Mouse (Mus musculus): Measurements from ENCODE around the gene Pofut2. TPM values are rescaled to one million over a fixed set of nuclear protein-coding genes. Genes with fewer than 3 reads are reported as not detected.

Gene Pofut2
- total RNA-seq, 2 experiments from 2014 or later = 69.1 to 71.0 TPM

DNA sequence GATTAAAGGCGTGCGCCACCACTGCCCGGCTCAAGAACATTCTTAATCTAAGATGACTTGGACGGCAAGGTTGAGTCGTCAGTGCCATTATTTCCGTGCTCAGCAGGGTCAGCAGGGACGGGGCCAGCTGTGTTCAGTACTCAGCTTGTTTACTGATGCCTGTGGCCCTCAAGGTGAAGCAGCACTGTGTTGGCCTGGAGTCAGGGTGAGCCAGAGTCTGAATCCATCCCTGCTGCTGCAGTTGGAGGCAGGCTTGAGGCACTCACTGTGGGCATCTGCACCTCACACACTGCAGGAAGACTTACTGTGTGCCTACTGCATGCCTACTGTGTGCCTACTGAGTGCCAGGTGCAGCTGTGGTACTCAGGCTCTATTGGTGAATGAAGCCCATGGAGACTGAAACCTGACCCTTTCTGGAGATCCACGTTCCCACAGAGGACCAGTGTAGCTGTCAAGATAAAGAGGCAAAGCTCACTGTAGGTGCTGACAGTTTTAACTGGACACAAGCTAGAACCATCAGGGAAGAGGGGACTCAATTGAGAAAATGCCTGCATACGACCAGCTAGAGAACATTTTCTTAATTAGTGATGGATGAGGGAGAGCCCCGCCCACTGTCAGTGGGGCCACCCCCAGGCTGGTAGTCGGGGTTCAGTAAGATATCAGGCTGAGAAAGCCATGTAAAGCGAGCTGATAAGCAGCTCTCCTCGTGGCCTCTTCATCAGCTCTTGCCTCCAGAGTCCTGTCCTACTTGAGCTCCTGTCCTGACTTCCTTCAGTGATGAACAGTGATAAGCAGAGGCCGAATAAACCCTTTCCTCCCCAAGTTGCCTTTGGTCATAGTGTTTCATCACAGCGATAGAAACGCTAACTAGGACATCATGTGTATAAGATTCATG is 26.9 kb upstream of the Pofut2 start:
- no peak for DNase-seq

DNA sequence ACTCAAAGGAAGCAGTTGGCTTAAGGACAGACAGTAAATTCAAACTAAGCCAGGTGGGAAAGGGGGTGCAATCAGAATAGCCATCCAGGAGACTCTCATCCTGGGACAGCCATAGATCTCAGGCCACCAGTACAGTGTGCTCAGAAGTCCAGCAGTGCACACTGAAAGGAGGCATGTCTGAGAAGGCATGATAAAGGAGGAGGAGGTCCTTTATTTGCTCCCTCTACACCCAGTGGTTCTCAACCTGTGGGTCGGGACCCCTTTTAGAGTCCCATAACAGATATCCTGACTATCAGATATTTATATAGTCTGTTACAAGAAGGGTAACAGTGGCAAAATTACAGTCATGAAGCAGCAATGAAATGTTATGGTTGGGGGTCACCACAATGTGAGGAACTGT is 25.8 kb upstream of the Pofut2 start:
- DNase-seq = no peak

DNA sequence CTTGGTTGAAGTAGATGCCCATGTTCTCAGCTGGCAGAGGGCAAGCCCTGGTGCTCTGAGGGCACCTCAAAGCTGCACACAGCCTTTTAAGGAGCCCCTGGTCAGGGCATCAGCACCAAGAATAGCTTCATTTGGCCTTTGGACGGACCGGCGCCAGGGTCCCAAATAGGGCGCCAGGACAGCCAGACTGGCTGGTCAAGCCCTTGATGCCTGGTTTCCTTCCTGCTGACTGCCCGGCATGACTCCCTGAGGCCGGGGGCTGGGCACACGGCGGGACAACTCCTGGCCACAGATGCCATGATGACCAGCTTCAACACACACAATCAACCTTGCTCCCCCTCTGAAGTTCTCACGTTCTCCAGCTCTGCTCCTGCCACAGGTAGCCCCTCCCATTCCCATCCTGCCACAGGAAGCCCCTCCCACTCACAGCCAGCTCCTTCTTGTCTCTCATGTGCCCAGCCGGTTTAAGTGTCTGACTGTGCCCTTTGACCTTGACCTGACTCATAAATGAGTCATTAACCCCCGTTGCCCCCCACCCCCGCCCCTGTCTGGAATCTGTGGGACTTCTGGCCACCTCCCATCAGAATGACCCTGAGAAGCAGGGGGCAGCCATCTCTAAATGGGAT is 23.9 kb upstream of the Pofut2 start:
- no peak for DNase-seq

DNA sequence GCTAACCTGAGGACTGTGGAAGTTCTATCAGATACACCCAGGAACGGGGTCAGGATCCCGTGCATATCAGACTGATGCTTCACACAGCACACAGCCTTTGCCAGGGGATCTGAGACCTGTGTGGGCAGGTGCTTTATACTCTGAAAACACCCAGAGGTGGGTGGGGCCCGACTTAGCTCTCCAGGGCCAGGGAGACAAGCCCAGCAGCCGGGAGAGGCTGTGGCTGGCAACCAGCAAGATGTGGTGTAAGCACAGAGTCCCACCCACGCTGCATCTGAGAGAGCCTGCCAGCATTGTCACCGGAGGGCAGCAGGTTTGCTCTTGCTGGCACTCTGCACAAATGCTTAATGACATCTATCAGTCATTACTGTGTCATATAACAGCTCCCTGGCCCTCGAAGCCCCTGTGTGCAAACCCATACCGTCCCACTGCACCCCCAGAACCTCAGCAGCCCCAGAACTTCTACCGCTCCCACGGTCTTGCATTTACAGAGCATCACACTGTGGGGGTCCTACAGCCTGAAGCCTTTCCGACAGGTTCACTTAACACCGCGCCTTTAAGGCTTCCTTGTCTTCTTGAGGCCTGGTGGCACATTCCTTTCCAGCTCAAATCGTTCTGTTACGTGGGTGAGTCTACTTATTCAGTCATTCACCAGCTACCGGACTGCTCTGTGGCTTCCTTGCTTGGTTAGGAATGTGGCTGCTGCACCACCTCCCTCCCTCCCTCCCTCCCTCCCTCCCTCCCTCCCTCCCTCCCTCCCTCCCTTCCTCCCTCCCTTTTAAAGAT is 21.0 kb upstream of the Pofut2 start:
- DNase-seq = no peak

DNA sequence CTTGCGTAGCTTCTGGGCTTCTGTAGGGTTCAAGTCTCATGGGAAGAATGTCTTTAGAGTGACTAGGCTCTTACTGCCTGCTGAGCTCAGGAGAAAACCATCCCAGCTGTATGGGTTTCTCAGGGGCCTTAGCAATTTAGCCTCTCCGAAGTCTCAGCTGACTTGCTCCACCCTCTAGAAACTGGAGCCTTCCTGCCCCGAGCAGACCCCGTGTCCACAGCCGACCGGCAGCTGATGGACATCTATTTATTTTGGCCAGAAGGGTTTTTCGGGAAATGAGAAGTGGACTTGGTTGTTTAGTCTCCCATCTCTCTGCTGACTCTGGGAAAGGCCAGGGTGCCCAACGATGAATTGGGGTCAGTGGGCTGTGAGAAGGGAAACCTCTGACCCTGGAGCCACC is 18.3 kb upstream of the Pofut2 start:
- DNase-seq = no peak

DNA sequence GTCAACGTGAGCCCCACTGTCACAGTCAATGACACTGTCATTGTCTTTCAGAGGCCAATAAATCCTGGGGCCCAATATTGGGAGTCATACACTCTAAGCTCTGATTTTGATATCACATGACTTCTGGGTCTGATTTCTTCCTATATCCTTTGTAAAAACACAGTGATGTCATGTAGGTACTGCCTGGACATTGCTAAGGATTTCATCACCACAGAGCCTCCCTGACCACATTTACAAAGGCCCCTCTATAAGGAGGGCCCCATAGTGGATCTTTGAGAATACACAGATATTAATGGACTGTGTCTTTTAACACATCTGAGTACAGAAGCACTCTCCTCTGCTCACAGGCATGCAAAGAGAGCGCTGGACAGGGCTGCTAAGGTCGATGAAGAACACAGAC is 16.6 kb upstream of the Pofut2 start:
- no peak for DNase-seq

DNA sequence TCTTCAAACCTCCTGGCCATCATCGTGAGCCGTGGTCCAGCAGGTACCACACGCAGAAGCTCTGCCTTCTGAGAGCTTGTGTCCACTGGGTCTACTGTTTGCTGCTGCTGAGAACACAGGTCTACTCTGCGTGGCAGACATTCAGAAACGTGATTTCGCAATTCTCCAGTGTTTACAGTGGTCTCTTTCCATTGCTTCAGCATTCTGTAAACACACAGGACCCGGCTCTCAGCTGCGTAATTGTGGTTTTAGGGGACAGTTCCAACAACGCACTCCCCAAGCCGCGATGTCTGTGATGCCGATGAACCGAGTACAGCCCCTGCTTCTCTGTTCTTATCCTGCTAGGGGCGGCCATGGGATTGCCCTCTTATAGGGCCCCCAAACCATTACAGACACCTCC is 16.1 kb upstream of the Pofut2 start:
- DNase-seq = no peak

DNA sequence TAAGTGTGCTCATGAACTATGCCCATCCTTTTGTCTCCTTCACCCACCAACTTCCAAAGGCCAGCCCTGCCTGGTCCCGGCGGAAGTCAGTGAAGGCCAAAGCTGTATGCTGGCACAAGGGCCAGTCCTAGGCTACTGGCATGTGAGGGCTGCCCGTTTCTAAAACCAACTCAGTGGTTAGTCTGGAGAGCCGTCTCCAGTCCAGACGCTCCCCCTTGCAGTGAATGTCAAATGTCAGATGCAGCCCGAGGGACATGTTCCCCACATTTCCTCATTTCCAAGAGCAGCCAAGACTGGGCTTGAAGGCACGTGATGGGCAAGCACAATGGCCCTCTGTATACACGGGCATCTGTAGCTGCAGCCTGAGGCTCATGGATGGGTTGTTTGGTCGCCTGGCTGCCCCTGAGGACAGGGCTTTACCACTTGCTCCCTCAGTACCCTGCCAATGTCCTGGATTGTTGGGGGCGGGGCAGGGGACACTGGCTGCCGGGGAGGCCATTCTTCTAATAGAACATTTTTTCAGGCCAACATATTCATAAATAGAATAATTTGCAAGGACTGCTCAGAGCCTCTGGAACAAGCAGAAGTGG is 15.4 kb upstream of the Pofut2 start:
- DNase-seq = no peak

DNA sequence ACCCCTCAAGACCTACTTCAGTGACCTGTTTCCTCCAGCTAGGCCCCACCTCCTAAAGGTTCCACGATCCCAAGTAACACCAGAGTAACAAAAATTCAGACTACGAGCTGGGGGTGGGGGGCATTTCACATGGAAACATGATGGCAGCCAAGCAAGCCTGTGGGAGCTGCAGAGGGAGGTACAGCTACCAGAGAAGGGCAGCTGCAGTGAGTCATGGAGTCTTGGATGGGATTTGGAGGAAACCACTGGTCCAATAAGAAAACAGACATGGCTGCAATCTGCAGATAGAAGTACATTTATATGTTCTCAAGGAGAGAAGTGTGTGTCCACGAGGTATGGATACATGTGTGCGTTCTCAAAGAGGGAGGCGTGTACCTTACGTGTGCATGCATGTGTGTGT is 14.2 kb upstream of the Pofut2 start:
- no peak for DNase-seq

DNA sequence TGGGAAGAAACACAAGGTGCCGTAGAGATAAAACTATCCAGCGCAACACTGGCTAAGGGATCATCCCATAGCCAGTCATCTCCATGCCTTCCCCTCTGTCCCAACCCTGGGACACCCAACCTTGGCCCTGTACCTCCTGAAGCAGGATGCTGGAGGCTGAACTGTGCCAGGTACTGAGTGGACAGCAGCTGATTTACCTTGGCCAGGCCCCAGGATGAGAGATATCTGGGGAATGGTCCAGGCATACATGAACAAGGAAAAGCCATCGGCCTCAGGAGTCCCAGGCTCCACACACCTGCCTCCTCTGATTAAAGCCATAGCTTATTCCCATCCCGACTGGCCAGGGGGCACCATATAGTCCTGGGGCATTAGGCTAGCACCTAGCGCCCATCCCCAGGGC is 12.0 kb upstream of the Pofut2 start:
- no peak for DNase-seq

DNA sequence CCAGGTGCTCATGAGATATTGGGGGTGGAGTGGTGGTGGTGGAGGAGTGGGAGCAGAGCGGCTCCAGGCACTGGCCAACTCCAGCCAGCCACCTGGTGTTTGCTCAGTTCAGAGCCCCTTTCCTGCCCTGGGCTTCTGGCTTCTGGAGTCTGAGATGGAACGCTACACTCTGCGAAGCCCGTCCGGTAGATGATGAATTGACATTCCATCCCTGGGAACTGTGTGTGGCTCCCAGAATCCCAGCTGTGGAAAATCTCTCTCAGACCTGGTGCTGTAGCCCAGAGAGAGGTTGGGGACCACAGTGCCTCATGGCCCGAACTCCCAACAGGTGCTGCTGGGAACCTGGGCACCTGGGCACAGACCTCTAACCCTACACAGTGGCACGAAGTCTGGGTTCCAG is 11.3 kb upstream of the Pofut2 start:
- DNase-seq = no peak

DNA sequence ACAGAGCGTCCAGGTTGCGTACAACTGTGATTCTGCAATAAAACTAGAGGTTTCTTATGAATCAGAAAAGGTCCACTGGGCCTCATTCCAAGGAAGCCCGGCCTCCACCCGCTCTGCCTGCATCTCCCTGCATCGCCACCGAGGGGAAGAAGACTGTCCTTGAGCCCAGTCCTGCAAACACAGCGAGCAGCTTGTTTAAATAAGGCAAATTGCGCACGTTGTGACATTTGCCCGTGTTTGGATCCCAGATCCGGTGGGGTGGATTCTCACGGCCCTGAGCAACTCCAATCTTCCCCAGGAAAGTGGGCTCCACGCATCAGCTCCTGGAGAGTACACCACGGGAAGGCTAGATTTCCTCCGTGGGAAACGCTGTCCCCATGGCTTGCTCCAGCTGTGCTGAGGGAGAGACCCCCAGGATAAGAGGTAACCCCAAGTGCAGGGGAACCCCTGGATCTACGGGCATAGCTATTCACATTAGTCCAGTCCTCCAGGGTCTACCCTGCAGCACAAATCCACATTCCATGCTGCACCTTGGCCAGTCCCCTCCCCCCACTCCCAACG is 7.7 kb upstream of the Pofut2 start:
- DNase-seq = peak; percentile 66

DNA sequence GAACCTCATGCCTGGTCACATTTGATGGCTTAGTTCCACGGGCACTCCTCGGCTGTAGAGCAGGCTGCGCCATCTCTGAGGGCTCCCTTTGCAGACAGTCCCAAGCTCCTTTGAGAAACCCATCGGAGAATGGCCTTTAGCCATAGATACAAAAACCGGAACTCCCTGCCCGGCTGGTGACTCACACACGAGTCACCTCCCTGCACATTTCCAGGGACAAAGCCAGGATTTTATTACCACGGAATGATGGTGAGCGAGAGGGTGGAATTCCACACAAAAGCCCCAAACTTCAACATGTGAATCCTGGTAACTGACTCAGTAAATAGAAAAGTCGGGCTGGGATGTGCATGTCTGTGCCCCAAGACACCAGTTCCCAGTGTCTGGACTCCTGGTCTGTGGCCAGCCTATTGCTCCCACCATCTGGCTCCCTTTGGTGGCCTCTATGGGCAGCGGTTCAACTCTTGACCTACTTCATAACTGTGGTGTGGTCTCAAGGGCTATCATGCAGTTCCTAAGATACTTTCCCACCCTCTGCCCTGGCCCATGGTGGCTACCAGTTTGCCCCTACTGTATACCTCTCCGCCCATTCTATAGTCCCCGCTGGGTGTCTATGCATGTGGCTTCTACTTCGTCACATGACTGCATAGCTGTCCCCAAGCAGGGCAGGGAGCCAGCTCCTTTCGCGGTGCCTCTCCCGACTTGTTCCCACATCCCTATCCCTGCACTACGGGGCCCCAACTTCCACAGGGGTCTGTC is 7.1 kb upstream of the Pofut2 start:
- DNase-seq = peak; percentile 57

DNA sequence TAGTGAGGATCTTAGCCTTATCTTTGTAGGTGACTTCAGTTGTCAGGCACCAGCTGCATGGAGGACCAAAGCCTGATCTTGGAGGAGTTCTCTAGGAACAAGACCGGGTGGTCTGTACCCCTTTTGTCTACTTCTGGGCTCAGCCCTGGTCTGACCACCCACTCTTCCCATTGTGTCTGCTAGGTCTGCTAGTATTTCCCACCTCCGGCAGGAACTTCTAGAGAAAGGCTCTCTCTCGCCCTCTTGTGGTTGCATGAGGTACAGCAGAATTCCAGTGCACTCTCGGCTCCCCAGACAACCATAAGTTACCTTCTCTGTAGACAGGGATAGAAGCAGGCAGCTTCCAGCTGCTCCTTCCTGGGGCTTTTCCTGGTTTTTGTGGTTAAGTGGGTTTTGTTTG is 6.2 kb upstream of the Pofut2 start:
- DNase-seq = peak; percentile 90

DNA sequence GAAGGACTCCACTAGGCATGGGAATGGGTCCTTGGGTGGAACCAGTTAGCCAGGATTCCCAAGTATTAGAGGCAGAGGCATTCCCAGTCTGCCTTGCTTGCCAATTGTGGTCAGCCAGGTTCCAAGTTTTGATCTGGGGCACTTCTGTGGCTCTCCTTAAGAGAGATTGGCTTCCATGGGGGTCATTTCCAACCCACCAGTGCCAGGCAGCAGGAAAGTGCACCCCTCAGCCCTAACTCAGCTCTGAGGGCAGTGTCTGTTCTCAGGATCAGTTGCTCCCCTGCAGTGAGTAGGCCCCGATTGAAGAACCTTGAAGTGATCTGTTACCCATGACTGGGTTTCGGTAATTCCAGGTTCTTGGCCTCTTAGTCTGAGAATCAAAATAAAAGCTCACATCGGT is 3.8 kb upstream of the Pofut2 start:
- DNase-seq = no peak

DNA sequence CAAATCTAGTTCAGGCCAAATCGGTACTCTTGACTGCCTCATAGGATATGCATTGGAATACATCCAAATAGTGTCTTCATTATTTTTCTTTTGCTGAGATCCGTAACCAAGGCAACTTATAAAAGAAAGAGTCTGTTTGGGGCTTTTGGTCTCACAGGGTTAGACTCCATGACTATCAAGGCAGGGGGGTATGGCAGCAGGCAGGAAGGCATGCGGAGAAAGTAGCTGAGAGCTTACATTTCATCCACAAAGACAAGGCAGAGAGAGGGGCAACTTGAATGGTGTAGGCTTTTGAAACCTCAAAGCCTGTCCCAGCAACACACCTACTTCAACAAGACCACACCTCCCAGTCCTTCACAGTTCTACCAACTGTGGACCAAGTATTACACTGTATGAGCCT is 3.3 kb upstream of the Pofut2 start:
- DNase-seq = no peak

DNA sequence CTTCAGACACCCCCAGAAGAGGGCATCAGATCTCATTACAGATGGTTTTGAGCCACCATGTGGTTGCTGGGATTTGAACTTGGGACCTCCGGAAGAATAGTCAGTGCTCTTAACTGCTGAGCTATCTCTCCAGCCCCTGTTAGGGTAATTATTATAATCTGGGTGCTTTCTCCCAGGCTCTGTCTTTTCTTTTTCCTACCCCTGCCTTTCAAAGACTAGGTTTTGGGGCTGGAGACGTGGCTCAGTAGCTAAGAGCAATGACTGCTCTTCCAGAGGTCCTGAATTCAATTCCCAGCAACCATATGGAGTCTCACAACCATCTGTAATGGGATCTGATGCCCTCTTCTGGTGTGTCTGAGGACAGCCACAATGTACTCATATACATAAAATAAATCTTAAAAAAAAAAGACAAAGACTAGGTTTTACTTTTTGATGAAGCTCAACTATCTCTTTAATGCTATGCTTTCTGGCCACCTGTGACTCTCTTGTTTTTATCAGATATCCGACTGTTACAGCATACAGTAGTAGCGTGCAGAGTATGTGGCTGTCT is 902 bp upstream of the Pofut2 start:
- DNase-seq = no peak

DNA sequence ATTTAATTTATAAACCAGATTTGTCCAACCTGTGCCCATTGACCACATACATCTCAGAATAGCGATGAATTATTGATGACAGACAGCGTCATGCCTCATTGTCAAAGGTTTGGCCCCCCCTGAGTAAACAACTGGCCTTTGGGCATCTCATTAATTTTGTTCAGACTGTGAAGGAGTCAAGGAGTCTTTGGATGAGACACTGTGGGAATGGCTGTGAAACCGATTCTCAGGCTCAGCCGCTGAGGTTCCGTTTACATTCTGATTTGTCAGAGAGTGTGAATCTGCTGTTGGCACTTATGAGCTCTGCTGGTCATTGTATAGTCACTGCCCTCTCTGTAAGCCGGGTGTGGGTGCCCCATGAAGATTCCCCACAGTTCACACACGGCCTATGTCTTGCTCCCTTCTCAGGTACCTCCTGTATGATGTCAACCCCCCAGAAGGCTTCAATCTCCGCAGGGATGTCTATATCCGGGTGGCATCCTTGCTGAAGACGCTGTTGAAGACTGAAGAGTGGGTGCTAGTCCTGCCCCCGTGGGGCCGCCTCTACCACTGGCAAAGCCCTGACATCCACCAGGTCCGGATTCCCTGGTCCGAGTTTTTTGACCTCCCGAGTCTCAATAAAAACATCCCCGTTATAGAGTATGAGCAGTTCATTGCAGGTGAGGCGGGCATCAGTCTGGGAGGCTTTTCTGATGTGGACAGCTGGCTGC is 1.3 kb downstream of the Pofut2 start:
- no peak for DNase-seq

DNA sequence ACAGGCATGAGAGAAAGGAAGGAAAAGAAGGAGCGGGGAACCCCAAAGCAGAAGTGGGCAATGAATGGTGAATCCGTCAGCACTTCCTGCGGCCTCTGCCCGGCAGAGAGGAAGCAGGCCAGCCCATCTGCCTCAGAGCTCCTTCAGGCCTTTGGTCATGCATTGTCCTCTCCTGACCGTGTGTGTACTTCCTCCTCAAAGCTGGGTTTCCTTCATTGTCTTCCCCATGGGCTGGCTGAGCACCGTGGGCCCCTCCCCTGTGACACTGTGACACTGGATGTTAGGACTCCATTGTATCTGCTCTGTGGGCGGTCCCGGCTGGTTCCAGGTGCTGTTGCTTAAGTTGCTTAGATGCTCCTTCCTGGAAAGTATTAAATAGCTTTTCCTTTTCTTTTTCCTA is 7.3 kb downstream of the Pofut2 start:
- no peak for DNase-seq

DNA sequence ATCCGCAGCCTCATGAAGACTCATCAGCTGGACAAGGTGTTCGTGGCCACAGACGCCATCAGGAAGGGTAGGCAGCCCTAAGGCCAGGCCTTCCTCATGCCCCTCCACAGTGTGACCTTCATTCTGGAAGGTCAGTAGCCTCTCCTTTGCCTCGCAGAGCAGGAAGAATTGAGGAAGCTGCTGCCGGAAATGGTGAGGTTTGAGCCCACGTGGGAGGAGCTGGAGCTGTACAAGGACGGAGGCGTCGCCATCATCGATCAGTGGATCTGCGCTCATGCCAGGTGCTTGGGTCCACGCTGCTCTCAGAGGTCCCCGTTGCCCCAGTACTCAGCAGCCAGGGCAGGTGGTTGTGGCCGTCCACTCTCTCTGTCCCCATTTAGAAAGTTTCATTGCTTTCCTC is 8.0 kb downstream of the Pofut2 start:
- DNase-seq = no peak

DNA sequence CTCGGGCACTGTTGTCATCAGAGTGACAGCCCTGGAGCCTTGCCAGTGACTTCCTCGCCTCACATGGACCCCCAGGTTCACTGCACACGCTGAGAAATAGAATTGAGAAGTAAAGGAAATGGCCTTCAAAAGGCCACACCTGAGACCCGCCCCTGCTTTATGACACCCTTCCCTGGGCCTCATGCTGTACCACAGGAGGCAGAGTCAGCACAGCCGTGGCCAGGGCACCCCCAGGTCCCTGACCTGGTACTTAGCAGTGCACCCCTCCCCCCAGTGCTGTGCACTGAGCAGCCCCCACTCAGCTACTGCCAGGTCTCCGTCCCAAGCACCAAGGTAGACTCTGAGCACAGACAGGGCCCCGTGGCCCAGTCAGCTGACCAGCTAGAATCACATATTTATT is 10.1 kb downstream of the Pofut2 start:
- no peak for DNase-seq
